Mouse (Mus musculus): Measurements from ENCODE around the gene Sh3gl3.

GRCm38 (mm10) chr7:82235486-82235885 lies 61.8 kb downstream of the Sh3gl3 start:
- no peak for TF ChIP-seq CTCF (IDR thresholded peaks at IDR 0.05)
- no peak for TF ChIP-seq EP300 (IDR thresholded peaks at IDR 0.05)

All from lung, postnatal 0 days (tissue).